Mouse (Mus musculus): ENCODE data around the gene Gatm. TPM values are rescaled to one million over a fixed set of nuclear protein-coding genes. Genes with fewer than 3 reads are reported as not detected.

Gatm gene
- polyA plus RNA-seq, 1 experiment from 2014 or later: 16.9 TPM

DNA sequence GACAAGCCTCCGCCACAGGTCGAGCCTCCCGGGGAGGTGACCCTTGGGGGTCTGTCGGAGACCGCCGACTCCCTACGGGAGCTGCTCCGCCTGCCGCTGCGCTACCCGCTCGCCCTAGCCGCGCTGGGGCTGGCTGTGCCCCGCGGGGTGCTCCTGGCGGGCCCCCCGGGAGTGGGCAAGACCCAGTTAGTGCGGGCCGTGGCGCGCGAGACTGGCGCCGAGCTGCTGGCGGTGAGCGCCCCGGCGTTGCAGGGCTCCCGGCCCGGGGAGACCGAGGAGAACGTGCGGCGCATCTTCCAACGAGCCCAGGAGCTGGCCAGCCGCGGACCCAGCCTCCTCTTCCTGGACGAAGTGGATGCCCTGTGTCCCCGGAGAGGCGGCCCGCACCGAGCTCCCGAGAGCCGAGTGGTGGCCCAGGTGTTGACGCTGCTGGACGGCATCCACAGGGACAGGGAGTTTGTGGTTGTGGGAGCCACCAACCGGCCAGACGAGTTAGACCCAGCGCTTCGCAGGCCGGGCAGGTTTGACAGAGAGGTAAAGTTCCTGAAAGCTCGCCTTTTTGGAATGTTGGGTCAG is 20.2 kb upstream of the Gatm start:
- H3K36me3 ChIP-seq: peaks cover 16% of the 10 kb centered on the region; the same call in 1 of the 2 replicates
- H3K9ac ChIP-seq: peak overlapping the region; percentile 90
- peak overlapping the region; percentile 96 for H3K4me2 ChIP-seq (replicated peaks)
- no peaks in the 10 kb centered on the region for H3K9me3 ChIP-seq
- peaks cover 7% of the 10 kb centered on the region; the same call in 1 of the 2 replicates for H3K27me3 ChIP-seq
- WGBS: 0% methylated on average over 53 of the region's 53 CpGs
- peak overlapping the region; percentile 75; the same call in 1 of the 2 replicates for H3K27ac ChIP-seq
- peak overlapping the region; percentile 87 for H3K4me3 ChIP-seq
- H3K4me1 ChIP-seq: peaks cover 9% of the 10 kb centered on the region; the same call in 1 of the 2 replicates
- ATAC-seq (ENCODE audit: insufficient number of reproducible peaks, insufficient read depth, low FRiP score, low TSS enrichment): peak; percentile 58

DNA sequence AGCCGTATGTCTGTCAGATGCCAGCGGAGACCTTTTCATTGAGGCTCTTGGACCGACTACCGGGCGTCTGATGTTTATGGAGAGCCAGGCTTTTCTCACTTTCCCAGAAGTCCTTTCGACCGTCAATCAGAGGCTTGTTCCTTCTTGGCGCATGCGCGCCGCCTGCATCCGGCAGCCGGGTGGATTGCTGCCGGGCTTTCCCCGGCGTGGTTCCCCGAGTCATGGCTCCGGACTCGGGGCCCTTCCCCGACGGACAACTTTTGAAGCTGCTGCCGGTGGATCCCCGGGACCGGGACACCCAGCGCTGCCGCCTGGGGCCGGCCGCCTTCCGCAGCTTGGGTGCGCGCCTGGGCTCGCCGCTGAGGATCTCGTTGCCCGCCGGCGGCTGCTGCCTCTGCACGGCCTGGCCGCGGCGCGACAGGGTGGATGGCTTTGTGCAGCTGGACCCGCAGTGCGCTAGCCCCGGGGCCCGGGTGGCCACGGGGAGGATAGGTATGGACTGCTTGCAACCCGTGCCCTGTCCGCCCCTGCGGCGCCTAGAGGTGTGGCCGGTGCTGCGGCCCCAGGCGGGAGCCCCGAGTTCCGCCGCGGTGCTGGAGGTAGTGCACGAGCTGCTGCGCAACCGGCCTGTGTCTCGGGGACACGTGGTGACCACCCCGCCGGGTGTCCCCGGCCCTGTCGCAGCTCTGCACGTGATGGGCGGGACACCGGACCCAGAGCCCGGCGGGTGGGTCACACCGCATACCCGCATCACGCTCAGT is 19.5 kb upstream of the Gatm start:
- Histone ChIP-seq H3K4me2 (replicated peaks) (peak overlapping the region; percentile 96), H3K4me1 (peaks cover 9% of the 10 kb centered on the region; the same call in 1 of the 2 replicates), H3K9ac (peak overlapping the region; percentile 90), H3K9me3 (no peaks in the 10 kb centered on the region), H3K36me3 (peaks cover 16% of the 10 kb centered on the region; the same call in 1 of the 2 replicates), H3K4me3 (peak overlapping the region; percentile 87), H3K27me3 (peaks cover 7% of the 10 kb centered on the region; the same call in 1 of the 2 replicates), H3K27ac (peak overlapping the region; percentile 75)
- under 1% methylated on average over 75 of the region's 75 CpGs for WGBS
- ATAC-seq (ENCODE audit: insufficient number of reproducible peaks, insufficient read depth, low FRiP score, low TSS enrichment): peak; percentile 78

DNA sequence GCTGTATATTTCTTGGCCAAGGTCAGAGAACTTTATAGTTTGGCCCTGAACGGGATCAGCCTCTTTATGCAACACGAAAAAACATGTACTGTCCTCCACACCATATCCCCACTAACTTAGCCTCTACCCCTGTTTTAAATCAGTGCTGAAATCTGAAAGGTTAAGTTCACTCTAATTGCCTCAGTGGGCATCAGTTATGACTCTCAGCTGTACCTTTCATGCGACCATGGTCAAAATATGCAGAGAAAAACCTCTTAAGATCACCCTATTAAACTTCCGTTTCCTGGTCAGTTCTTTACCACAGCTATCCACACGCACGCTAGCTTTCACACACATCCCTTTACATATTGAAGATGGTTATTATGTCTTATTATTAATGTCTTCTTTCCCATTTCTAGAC is 18.8 kb upstream of the Gatm start:
- no peaks in the 10 kb centered on the region for H3K9me3 ChIP-seq
- H3K27ac ChIP-seq: no peak overlapping the region
- H3K4me2 ChIP-seq (replicated peaks): peak overlapping the region; percentile 96
- peaks cover 16% of the 10 kb centered on the region; the same call in 1 of the 2 replicates for H3K36me3 ChIP-seq
- no peak overlapping the region for H3K9ac ChIP-seq
- ATAC-seq (ENCODE audit: insufficient number of reproducible peaks, insufficient read depth, low FRiP score, low TSS enrichment): no peak
- H3K4me1 ChIP-seq: peaks cover 9% of the 10 kb centered on the region; the same call in 1 of the 2 replicates
- peak overlapping the region; percentile 87 for H3K4me3 ChIP-seq
- H3K27me3 ChIP-seq: peaks cover 7% of the 10 kb centered on the region; the same call in 1 of the 2 replicates
- WGBS: 62% methylated on average over 6 of the region's 6 CpGs

DNA sequence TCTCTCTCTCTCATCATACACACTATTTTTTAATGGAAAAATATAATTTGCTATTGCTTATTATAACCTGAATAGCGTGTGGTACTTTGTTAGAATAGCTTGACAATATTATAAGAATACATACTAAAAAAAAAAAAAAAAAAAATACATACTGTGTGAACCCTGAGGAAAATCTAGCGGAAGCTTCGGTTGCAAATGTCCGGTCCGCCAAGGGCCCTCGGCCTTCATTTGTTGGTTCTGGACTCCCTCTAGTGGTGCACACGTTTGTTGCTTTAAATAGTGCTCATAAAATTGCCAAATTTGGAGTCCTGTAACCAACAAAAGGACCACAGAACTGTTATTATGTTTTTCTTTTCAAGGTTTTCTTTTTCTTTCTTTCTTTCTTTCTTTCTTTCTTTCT is 17.9 kb upstream of the Gatm start:
- no peak overlapping the region for H3K4me2 ChIP-seq (replicated peaks)
- no peak overlapping the region for H3K4me3 ChIP-seq
- 2% methylated on average over 7 of the region's 7 CpGs for WGBS
- no peak overlapping the region for H3K27ac ChIP-seq
- peaks cover 14% of the 10 kb centered on the region; the same call in 1 of the 2 replicates for H3K36me3 ChIP-seq
- H3K27me3 ChIP-seq: peaks cover 7% of the 10 kb centered on the region; the same call in 1 of the 2 replicates
- H3K9me3 ChIP-seq: no peaks in the 10 kb centered on the region
- H3K9ac ChIP-seq: no peak overlapping the region
- no peak for ATAC-seq (ENCODE audit: insufficient number of reproducible peaks, insufficient read depth, low FRiP score, low TSS enrichment)
- H3K4me1 ChIP-seq: peaks cover 9% of the 10 kb centered on the region; the same call in 1 of the 2 replicates

DNA sequence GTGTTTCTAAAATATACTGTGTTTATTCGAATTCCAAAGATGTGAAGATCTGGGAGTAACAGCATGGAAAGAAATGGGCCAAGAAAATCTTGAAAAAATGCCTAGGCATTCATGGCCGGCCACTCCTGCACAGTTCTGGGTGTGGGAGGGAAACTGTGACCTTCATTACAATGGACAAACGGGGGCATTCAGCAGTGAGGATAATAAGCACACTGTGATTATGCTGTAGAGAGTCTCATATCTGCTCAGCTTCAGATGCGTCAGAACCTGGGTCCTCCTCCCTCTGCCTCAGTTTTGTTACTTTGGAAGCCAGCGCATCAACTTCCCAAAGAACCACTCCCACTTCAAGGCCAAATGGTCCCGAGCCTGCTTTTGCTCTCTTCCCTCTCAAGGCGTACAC is 14.8 kb upstream of the Gatm start:
- Histone ChIP-seq H3K9me3 (no peaks in the 10 kb centered on the region), H3K9ac (no peak overlapping the region), H3K4me3 (no peak overlapping the region), H3K27ac (no peak overlapping the region), H3K4me1 (no peaks in the 10 kb centered on the region), H3K36me3 (no peaks in the 10 kb centered on the region), H3K27me3 (peaks cover 7% of the 10 kb centered on the region; the same call in 1 of the 2 replicates), H3K4me2 (replicated peaks) (no peak overlapping the region)
- no peak for ATAC-seq (ENCODE audit: insufficient number of reproducible peaks, insufficient read depth, low FRiP score, low TSS enrichment)
- WGBS: 67% methylated on average over 7 of the region's 7 CpGs

DNA sequence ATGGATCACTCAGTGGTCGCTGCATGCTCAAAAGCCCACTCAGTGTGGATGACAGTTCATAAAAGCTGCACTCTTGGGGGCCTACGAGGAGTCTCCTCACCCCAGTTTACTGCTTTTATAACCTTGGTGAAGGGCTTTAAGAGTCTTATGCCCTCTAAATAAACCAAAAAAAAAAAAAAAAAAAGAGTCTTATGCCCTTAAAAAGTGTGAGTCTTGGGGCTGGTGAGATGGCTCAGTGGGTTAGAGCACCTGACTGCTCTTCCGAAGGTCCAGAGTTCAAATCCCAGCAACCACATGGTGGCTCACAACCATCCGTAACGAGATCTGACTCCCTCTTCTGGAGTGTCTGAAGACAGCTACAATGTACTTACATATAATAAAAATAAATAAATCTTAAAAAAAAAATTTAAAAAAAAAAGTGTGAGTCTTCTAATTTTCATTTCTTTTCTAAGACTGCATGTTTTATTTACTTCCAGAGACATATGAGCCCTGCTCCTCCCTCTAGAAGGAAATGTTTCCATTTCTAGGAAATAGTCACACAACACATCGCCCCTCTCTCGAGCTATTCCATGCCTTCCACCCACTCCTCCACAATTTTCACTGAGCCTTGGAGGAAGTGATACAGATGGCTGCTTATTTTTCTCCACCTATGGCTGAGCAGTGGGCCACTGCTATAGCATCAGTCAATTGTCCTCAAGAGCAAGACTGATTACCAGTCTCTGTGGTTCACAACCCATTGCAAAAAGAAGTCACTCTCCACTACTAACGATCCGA is 10.4 kb upstream of the Gatm start:
- Histone ChIP-seq H3K9me3 (no peaks in the 10 kb centered on the region), H3K4me3 (no peak overlapping the region), H3K27ac (no peak overlapping the region), H3K4me2 (replicated peaks) (no peak overlapping the region), H3K27me3 (no peaks in the 10 kb centered on the region), H3K9ac (no peak overlapping the region), H3K4me1 (no peaks in the 10 kb centered on the region), H3K36me3 (no peaks in the 10 kb centered on the region)
- no peak for ATAC-seq (ENCODE audit: insufficient number of reproducible peaks, insufficient read depth, low FRiP score, low TSS enrichment)
- 84% methylated on average over 9 of the region's 9 CpGs for WGBS

DNA sequence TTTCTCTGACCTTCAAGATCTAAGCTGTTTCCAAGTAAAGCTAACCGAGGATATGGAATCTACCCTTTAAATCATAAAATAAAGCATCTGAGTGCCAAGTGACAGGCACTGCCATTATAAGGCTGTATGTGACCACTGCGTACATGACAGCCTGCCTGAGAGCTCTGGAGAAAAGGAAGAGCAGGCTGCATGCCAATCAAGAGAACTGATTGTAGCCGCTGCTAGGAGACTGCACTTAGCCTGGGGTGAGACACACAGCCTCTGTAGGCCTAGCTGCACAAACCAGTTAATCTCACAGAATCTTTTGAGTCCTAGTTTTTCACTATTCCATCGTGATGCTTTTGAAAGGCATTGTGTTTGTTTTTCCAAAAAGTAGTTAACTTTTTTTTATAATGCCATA is 7.6 kb upstream of the Gatm start:
- Histone ChIP-seq H3K36me3 (no peaks in the 10 kb centered on the region), H3K27me3 (no peaks in the 10 kb centered on the region), H3K27ac (no peak overlapping the region), H3K9me3 (no peaks in the 10 kb centered on the region), H3K9ac (no peak overlapping the region), H3K4me3 (no peak overlapping the region), H3K4me2 (replicated peaks) (no peak overlapping the region), H3K4me1 (no peaks in the 10 kb centered on the region)
- WGBS: 52% methylated on average over 4 of the region's 4 CpGs
- ATAC-seq (ENCODE audit: insufficient number of reproducible peaks, insufficient read depth, low FRiP score, low TSS enrichment): no peak

DNA sequence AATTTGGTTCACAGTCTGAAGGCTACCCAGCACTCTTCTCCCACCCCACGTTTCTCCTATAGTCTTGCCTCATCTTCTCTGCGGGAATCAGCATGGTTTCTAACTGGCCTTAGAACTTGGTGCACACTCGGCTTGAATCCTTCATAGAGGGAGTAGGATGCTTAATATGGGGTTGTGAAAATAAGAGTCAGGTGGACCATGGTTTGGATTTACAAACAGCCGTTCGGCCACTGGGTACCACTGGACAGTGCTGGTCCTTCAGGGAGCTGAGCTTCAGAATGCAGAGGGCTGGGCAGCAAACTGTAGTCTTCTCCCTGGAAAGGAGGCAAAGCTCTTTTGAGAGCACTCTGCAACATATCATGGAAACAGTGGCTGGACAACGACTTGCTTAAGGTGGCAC is 6.7 kb upstream of the Gatm start:
- H3K9ac ChIP-seq: no peak overlapping the region
- no peak for ATAC-seq (ENCODE audit: insufficient number of reproducible peaks, insufficient read depth, low FRiP score, low TSS enrichment)
- H3K27ac ChIP-seq: no peak overlapping the region
- no peaks in the 10 kb centered on the region for H3K9me3 ChIP-seq
- 74% methylated on average over 6 of the region's 6 CpGs for WGBS
- no peaks in the 10 kb centered on the region for H3K36me3 ChIP-seq
- no peaks in the 10 kb centered on the region for H3K4me1 ChIP-seq
- H3K4me3 ChIP-seq: no peak overlapping the region
- no peaks in the 10 kb centered on the region for H3K27me3 ChIP-seq
- no peak overlapping the region for H3K4me2 ChIP-seq (replicated peaks)

DNA sequence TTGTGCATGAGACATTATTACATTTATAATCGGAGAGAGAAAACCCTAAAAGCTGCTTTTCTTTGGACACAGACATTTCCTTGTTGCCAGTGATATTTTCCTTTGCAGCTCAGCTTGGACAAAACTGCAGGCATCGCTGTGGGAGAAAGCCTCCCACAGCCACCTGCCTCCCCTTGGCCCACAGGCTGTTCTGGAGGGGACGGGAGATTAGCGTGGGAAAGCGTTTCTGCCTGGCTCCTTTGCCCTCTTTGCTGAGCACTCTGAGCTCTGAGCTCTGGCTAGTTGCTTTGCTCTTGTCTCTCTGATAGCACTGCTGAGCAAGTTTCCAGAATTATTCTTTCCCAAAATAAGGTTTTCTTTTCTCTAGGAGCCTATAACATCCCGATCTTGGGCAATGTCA is 5.1 kb upstream of the Gatm start:
- ATAC-seq (ENCODE audit: insufficient number of reproducible peaks, insufficient read depth, low FRiP score, low TSS enrichment): no peak
- Histone ChIP-seq H3K9me3 (no peaks in the 10 kb centered on the region), H3K9ac (no peak overlapping the region), H3K4me3 (no peak overlapping the region), H3K27ac (no peak overlapping the region), H3K27me3 (0 out of 2 replicates have a peak, but pooled peaks cover 8% of the 10 kb centered on the region), H3K4me2 (replicated peaks) (no peak overlapping the region), H3K36me3 (no peaks in the 10 kb centered on the region), H3K4me1 (no peaks in the 10 kb centered on the region)
- WGBS: 68% methylated on average over 6 of the region's 6 CpGs

DNA sequence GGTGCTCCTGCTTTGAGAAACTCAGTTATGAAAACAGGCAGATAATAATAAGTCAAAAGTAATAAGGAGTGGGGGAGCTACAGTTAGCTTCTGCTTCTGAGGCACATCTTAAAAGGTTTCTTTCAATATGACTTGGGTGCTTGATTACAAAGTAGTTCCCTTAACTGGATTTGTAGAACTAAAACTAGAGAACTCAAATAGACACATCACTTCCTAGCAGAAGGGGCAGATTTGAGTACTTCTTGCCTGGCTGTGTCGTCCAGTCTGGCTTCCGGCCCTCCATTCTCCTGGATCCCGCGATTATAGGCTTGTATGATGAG is 511 bp upstream of the Gatm start:
- Histone ChIP-seq H3K9ac (no peak overlapping the region), H3K36me3 (no peaks in the 10 kb centered on the region), H3K4me1 (no peaks in the 10 kb centered on the region), H3K4me2 (replicated peaks) (peak overlapping the region; percentile 92), H3K9me3 (no peaks in the 10 kb centered on the region), H3K27ac (no peak overlapping the region), H3K4me3 (no peak overlapping the region), H3K27me3 (peaks cover 19% of the 10 kb centered on the region)
- ATAC-seq (ENCODE audit: insufficient number of reproducible peaks, insufficient read depth, low FRiP score, low TSS enrichment): no peak
- WGBS: 79% methylated on average over 4 of the region's 4 CpGs

DNA sequence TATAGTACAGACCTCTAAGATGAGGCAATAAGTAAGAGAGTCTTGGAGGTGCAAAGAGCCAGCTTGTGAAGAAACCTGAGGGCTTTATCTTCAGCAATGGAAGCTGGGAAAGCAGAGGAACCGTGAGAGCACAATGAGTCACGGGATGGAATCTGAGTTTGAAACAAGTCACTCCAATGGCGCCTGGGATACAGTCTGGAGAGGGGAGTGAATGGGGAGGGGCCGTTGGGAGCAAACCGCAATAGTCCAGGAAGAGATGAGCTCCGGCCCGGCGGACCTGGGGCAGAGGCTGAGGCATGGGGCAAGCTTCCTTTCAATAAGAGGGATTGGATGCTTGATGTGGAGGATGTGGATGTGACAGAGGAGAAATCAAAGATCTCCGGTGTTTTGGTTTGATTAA is 2.3 kb downstream of the Gatm start:
- ATAC-seq (ENCODE audit: insufficient number of reproducible peaks, insufficient read depth, low FRiP score, low TSS enrichment): no peak
- H3K27me3 ChIP-seq: peaks cover 19% of the 10 kb centered on the region
- H3K9me3 ChIP-seq: no peaks in the 10 kb centered on the region
- H3K4me1 ChIP-seq: no peaks in the 10 kb centered on the region
- WGBS: 75% methylated on average over 9 of the region's 9 CpGs
- no peak overlapping the region for H3K27ac ChIP-seq
- no peaks in the 10 kb centered on the region for H3K36me3 ChIP-seq
- H3K9ac ChIP-seq: no peak overlapping the region
- H3K4me2 ChIP-seq (replicated peaks): no peak overlapping the region
- H3K4me3 ChIP-seq: no peak overlapping the region

Measured in embryonic facial prominence, embryonic 12.5 days (tissue).